Mouse (Mus musculus) bone marrow, adult 2 months (tissue): ENCODE data around the gene Patj.

Experiments
- CTCF ChIP-seq: fragments of 200-500 bp; IDR thresholded peaks from 2 replicates; pipeline ENCODE4 v1.5.1; 2011; ENCODE audit warnings: low read length, control low read depth; ENCODE audit not compliant: control insufficient read depth, insufficient read depth
- POLR2A ChIP-seq: fragments of 200-500 bp; IDR thresholded peaks from 2 replicates; pipeline ENCODE4 v1.6.1; 2011; ENCODE audit warnings: low read depth, mild to moderate bottlenecking, control low read depth, low read length, borderline replicate concordance; ENCODE audit not compliant: control insufficient read depth

DNA sequence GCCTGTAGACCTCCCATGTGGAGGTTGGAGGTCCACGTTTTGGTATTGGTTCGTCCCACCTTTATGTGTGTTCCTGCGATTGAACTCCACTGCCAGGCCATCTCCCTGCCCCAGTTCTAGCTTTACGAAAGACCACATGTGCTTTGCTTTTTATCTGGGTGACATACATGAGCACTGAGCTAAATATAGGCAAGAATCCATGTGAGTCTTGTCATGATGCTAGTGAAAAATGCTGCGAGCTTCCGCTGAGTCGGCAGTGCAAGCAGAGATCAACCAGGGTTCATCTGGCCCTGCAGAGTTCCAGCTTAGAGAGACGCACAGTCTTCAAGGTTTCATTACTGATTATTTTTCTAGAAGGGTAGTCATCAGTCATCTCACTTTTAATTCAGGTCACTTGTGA is 32.8 kb downstream of the Patj start:
- no peak for TF ChIP-seq POLR2A
- no peak for TF ChIP-seq CTCF
